Mouse (Mus musculus): ENCODE results near the gene Disp2.

The Disp2 gene

GRCm38 (mm10) chr2:118779504-118780480 is at the start of gene Disp2:
Gene Disp2, plus strand, starts transcription at chr2:118779719.
- peak; percentile 94 to 97 for DNase-seq

GRCm38 (mm10) chr2:118729816-118730621 is 49.5 kb upstream of the Disp2 start:
- no peak for DNase-seq

DNA sequence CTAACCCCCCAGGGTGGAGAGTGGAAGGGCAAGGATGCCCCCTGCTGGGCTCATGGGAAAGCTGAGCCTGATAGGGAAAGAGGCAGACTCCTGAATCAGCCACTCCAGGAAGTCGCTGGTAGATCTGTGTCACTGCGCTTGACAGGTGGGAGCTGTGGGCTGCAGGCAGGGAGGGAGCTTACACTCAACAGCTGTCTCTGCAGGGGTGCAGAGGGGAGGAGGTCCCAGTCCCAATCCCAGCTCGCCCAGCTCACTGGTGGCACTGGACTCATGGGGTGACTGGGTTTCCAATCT is 49.0 kb upstream of the Disp2 start:
- peak in 1 of 2 experiments; percentile 45 for DNase-seq

- DNase-seq: no peak
Measured at GRCm38 (mm10) chr2:118731981-118732380, 47.5 kb upstream of the Disp2 start.

- peak in 1 of 2 experiments; percentile 25 for DNase-seq
Measured at GRCm38 (mm10) chr2:118733341-118733740, 46.2 kb upstream of the Disp2 start.

DNA sequence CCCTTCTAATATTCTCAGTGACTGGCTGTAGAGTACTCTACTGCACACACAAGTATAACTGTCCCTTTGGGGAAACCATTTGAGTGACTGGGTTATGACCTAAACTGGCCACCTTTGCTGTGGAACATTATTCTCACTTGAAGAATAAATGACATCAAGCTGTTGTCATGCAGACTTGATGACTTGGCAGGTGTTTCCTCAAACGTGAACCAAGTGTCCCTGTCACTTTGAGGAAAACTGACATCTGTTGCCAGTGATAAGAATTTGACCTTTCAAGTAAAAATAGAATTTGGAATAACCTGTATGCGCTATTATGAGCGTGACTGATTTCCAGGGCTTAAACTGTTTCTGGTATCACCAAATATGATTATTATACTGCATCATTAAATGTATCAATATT is 39.2 kb upstream of the Disp2 start:
- DNase-seq: no peak

GRCm38 (mm10) chr2:118741183-118741582 is 38.3 kb upstream of the Disp2 start:
- DNase-seq: no peak

GRCm38 (mm10) chr2:118743261-118743943 is 36.1 kb upstream of the Disp2 start:
- DNase-seq: peak; percentile 39 to 56

- DNase-seq: no peak
Measured at GRCm38 (mm10) chr2:118744621-118745020, 34.9 kb upstream of the Disp2 start.

GRCm38 (mm10) chr2:118745232-118745884 is 34.2 kb upstream of the Disp2 start, which contains the start of gene Inafm2:
Gene Inafm2, plus strand, starts transcription at chr2:118745758.
- DNase-seq: peak; percentile 94 to 95

DNA sequence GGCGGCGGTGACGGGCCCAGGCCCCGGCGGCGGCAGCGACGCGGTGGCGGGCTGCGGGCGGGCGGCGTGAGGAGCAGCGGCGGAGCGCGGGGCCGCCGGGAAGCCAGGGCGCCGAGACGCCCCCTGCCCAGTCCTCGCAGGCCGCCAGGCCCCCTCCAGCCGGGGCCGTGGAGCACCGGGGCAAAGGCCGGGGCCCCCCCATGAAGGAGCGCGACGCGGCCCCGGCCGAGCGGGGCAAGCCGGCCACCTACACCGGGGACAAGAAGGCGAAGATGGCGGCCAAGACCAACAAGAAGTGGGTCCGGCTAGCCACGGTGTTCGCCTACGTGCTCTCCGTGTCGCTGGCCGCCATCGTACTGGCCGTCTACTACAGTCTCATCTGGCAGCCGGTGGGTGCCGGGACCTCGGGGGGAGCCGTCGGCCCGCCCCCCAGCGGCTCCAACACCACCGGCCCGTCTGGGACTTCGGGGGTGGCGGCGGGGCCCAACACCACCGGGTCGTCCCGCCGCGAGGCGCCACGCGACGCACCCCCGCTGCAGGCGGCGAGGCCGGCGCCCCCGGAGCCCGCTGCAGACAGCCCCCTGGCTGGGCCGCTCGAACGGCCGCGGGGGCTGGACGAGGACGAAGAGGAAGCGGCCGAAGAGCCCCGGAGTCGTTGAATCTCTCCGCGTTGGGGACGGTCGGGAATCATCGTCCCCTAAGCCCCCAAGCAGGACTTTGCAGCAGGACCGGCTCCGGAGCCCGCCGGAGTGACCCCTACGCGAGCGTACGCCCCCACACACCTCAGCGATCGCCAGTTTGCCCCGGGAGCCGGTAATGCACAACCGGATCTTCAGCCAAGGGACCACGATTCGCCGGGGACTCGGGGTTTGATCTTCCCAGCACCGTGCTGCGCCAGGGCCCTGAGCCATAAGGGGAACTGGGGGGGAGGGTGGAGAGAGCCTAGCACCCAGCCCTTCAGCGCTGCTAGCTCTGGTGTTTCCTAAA is 33.3 kb upstream of the Disp2 start:
- peak; percentile 61 to 67 for DNase-seq

DNA sequence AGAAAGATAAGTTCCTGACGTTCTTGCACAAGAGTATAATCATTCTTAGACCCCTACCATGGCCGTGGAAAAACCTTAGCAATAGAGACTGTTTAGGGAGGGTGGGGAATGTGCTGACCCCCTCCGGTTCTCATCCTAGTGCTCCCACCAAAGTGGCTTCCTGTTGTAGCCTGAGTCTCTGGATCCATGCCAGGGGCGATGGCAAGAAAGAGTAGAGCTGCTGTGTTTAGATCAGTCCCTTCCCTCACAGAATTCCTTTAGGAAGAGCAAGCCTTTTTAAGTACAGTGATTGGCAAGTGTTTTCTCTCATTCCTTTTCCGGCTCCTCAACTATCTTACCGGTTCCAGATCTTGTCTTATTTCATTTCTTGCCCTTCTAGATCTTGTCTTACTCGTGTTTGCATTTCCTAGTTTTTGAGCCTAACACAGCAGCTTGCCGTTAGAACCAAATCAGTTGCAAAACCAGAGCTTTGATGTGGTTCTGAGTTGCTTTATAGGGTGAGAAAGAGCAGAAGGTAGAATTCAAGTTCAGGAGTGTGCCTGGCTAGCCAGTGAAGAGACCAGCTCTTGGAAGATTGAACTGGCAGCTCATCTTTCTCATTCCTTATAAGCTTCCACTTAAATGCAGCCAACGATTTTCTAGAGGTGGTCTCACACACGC is 32.1 kb upstream of the Disp2 start:
- DNase-seq: peak; percentile 49 to 73

GRCm38 (mm10) chr2:118749341-118749884 is 30.1 kb upstream of the Disp2 start:
- no peak for DNase-seq

- peak in 1 of 2 experiments; percentile 8 for DNase-seq
Measured at GRCm38 (mm10) chr2:118750476-118750875, 29.0 kb upstream of the Disp2 start.

DNA sequence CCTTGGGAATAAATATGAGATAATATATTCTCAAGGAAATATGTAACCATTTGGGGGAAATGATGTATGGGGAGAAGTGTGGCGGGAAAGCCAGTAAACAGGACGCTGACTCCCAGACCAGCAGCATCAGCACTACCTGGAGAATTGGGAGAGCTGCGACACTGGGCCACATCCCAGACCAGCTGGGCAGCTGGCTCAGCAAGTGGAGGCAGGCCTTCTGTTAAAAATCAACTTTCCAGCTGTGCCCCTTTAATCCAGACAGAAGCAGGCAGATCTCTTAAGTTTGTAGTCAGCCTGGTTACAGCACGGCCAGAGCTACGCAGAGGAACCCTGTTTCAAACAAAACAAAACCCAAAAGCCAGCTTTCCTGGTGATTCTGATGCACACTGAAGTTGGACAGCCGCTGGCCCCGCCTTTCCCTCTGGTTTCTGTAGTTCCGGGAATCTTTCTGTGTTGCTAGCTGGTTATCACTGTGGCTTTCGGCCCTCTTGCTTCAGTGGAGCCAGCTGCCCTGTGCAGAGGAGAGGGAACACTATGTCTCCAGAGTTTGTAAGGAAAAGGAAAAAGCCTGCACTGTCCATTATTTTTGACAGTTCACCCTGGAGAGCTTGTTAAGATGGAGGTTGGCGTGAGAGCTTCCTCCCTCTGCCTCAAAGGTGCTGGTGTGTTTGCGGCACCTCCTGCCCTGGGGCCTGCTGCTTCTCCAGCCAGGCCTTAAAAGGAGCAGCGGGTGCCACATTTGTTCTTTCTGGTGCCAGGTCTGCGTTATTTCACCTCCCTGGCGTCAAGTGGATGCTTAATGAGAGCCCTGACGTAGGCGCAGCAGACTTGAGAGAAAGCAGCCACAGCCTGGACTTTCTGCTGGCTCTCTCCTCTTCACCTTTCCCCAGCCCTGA is 27.4 kb upstream of the Disp2 start:
- DNase-seq: peak; percentile 10 to 16

- no peak for DNase-seq
Measured at GRCm38 (mm10) chr2:118752792-118753108, 26.8 kb upstream of the Disp2 start.

DNA sequence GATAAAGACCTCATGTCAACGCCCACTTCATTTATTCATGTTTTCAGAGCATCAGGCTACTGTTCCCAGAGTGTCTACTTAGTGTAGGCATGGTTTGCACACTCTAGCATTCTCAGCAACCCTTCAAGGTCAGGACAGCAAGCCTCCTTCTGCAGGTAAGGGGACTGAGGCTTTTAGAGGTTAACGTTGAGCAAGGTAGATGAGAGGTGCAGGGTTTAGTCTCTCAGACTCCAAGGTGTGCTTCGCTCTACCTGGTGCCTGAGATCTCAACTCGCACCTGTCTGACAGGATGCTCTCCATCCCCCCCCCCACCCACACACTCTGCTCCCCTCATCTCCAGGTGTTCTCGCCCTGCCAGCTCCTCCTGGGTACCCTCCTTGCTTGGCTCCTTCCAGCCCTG is 25.4 kb upstream of the Disp2 start:
- DNase-seq: peak; percentile 0 to 1

- peak in 1 of 2 experiments; percentile 0 for DNase-seq
Measured at GRCm38 (mm10) chr2:118755407-118755806, 24.1 kb upstream of the Disp2 start.

GRCm38 (mm10) chr2:118756103-118756502 is 23.4 kb upstream of the Disp2 start:
- DNase-seq: peak; percentile 2

Data from cerebellum, postnatal 25 days (tissue).